Mouse (Mus musculus): ENCODE measurements around the gene Tgm6. TPM values are rescaled to one million over a fixed set of nuclear protein-coding genes. Genes with fewer than 3 reads are reported as not detected.

Tgm6 gene
- total RNA-seq, 2 experiments from 2014 or later, result 0.36 to 0.59 TPM

DNA sequence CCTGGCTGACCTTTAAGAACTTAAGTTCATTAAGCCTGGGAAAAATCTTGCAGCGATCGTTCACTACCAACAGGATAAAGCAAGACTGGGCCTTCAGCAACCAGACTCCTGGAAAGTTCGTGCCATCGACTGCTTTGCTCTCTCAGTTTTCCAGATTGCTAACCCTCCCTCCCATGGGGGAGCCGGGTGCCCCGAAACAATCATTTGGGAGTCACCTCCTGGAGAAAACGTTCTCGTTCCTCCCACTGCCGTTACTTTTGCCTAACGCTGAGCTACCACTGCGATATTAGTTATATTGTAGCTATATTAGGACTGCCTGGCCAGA lies 66.1 kb downstream of the Tgm6 start:
- no peak for DNase-seq (ENCODE audit: low spot score in 2 of 2)

DNA sequence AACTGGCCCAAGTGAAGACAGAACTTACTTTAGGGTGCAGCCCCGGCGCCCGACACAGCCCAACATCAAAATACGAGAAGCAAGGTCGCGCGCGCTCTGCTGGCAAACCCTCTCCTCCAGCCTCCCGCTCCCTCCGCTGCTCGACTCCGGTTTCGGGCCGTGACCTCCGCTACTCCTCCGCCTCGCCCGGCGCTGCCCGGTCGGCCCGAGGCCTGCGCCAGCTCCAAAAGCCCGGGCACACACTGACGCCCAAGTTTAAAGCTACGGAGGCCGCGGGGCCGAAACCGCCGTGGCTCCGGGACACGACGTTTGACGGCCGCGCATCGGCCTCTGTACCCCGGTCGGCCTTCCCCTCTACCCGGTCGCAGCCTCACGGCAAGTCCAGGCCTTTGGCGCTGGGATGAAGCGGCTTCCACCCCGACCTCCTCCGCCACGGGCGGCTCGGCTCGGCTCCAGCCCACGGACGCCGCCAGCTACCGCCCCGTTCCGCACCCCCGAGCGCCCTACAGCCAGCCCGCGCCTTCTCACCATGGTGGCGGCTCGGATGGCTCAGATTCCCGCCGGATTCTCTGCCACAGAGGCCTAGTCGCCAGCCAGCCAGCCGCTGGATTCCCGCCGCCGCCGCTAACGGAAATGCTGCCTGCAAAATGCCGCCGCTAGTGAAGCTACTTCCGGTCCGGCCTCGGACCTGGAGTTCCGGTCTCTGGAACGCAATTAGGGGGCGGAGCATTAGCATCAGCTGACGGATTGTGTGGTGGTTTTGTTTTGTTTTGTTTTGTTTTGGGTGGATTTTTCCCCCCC lies 66.7 kb downstream of the Tgm6 start, which contains the start of gene Snrpb:
Gene Snrpb (minus strand): TSS at position 698 of the 801 bp plus-strand sequence.
- peak; percentile 91 for DNase-seq (ENCODE audit: low spot score in 2 of 2)

DNA sequence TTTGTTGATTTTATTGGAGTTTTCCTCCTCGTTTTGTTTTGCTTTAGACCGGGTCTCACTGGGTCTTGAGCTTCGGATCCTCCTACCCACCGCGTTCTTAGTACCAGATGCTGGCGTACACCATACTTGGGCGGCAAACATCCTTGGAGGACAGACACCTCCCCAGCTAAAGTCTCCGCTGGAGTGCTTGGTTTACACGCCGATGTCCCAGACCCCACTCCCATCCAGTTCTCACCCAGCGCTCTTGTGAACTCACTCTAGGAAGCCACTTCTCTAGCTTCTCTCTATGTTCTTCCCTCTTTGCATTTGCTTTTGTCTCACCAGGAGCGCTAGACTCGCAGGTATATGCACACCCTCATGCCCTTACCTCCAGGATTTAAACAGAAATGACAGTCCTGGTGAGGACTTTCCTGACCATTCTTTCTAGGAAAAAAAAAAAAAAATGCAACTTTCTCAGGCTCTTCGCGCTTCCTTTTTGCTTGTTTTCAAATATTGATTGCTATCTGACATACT lies 67.3 kb downstream of the Tgm6 start:
- no peak for DNase-seq (ENCODE audit: low spot score in 2 of 2)

DNA sequence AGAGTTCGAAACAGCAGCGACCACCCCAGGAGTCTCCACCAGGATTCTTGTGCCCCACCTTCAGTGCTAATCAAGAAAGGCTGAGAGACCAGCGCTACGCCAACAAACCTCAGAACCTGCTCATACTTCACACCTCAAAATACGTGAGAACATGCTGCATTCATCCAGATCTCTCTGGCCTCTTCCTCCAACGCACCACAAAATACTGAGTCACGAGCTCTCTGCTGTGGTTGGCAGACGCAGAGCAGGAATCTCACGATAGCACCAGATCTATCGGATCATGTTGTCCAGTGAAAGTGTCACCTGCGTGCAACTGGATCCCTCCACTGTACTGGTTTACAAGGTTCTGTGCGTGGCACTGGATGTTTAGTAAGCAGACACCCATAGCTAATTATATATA lies 76.2 kb downstream of the Tgm6 start:
- no peak for DNase-seq (ENCODE audit: low spot score in 2 of 2)

DNA sequence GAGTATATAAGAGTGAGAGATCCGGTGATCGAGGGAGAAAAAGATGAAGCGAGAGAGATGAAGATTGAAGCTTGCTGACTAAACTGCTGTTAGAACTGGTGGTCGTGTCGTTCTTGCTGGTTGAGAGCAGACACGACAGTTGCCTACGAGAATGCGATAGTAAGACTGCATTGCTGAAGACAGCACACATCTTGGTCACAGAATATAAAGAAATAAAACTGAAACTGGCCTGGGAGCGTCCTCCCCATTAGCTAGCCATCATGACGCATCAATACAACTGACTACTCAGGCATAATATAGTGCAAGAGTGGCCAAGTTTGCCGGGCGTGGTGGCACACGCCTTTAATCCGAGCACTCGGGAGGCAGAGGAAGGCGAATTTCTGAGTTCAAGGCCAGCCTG lies 82.7 kb downstream of the Tgm6 start, which contains the start of gene Tmc2:
Gene Tmc2 (plus strand): TSS at position 301 of the 400 bp plus-strand sequence.
- no peak for DNase-seq (ENCODE audit: low spot score in 2 of 2)

DNA sequence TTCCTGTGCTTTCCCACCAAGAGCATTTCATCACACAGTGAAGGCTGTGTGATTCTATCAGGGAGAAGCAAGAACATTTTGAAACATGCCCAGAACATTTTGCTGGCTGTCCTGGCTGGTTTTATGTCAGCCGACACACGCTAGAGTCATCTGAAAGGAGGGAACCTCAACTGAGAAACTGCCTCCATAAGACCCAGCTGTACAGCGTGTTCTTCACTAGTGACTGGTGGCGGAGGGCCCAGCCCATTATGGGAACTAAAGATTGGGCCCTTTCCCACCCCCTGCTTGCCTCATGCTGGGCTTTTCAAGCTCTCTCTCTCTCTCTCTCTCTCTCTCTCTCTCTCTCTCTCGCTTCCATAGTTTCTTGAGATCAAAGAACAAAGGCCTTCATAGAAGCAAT lies 88.7 kb downstream of the Tgm6 start:
- DNase-seq (ENCODE audit: low spot score in 2 of 2), result no peak

Other genes with a start within 250 kb of the Tgm6 start
- gene Tgm3, start 100.1 kb upstream of the Tgm6 start, total RNA-seq (2021), result 1 to 10 TPM; 1.1 to 1.3 TPM
- 100 to 1,000 TPM; 103 to 106 TPM for gene Snrpb, start 67.0 kb downstream of the Tgm6 start, total RNA-seq (2021)
- gene Tmc2, start 82.8 kb downstream of the Tgm6 start, total RNA-seq (2021), result not detected
- 100 to 1,000 TPM; 171 to 187 TPM for gene Nop56, start 162.0 kb downstream of the Tgm6 start, total RNA-seq (2021)
- 100 to 1,000 TPM; 228 to 246 TPM for gene Idh3b, start 172.1 kb downstream of the Tgm6 start, total RNA-seq (2021)
- gene Ebf4, start 182.8 kb downstream of the Tgm6 start, total RNA-seq (2021), result 10 to 100 TPM; 15.6 to 16.2 TPM